Mouse (Mus musculus): ENCODE data around the gene Dap3.
"Not testable (repeated sequence)": the region's sequence is repeated elsewhere in the genome, so short reads cannot be mapped to it uniquely, and the experiment has no call there.

DNA sequence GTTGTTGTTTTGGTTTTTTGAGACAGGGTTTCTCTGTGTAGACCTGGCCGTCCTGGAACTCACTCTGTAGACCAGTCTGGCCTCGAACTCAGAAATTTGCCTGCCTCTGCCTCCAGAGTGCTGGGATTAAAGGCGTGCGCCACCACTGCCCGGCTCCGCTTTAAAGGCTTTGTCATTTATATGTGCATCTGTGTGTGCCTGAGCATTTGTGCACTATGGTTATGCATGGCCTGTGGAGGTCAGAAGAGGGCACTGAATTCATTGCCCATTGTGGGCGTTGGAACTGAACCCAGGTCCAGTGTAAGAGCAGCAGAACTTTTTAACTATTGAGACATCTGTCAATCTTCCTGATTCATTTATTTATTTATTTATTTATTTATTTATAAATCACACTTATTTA is 58.0 kb downstream of the Dap3 start:
- not testable (repeated sequence) for TF ChIP-seq EP300 (IDR thresholded peaks at IDR 0.05; ENCODE audit: insufficient read depth, low read depth, low read length); CTCF (IDR thresholded peaks at IDR 0.05)

Data from heart, adult 2 months (tissue).